Mouse (Mus musculus): ENCODE measurements at regions not wholly inside any gene's neighbourhood (a gene's known extent, or its start where the extent isn't known, plus 50 kb on each side); places are given as distances from the start of the nearest gene placed in this dataset.

DNA sequence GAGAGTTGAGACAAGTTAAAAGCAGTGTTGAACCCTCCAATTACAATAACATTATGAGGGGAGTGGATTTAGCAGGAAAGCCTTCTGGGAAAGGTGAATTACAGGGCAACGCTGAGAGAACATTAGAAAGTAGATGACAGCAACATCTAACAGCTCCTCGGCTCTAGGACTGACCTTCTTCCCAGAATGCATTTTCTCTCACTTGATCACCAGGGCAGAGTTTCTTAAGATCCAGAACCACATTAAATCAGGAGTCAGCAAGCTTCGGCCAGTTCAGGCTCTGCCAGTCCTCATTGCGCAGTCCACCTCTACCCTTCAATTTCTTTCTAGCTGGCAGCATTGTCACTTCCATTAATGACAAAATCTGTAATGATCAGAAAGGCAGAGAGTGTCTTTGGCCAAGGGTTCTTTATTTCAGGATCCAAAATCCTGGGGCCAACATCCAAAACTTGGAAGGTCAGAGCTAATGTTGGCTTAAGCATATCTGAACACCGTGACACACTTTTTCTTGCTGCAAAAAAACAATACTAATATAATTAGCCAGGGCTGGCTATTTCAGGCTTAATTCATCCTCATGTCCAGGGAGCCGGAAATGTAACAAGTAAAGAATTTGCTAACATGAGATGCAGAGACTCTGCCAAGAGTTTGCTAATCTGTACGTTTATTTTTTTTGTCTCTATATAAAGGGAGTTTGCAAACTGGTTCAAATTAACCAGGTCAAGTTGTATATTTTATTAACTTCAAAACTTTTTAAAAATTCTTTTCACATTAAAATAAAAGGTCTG is 483.8 kb downstream of the Meis1 start:
- no peaks in the 10 kb centered on the region for H3K9me3 ChIP-seq (ENCODE audit: control insufficient read depth, insufficient read depth, low read depth, low read length)
- TF ChIP-seq CHD2 (IDR thresholded peaks at IDR 0.05; ENCODE audit: low read depth, low read length) (no peak), MAFK (IDR thresholded peaks at IDR 0.05; ENCODE audit: insufficient read depth, low read depth, low read length) (no peak), ZNF384 (IDR thresholded peaks at IDR 0.05; ENCODE audit: low read depth, low read length) (no peak), ZC3H11A (IDR thresholded peaks at IDR 0.05; ENCODE audit: borderline replicate concordance, low read depth, low read length) (no peak)
- no peak for DNase-seq (ENCODE audit: low read depth, low spot score)
- no peaks in the 10 kb centered on the region for H3K36me3 ChIP-seq (ENCODE audit: control insufficient read depth, insufficient read depth, low read length, poor library complexity, severe bottlenecking)
- H3K9ac ChIP-seq (ENCODE audit: insufficient read depth, low read depth, low read length, poor library complexity, severe bottlenecking) = no peak overlapping the region
- H3K4me1 ChIP-seq (ENCODE audit: control insufficient read depth in 2 of 2, insufficient read depth in 2 of 2, low read length in 2 of 2, poor library complexity in 1 of 2) = no peaks in the 10 kb centered on the region
- in situ Hi-C loops (cut with MboI; ENCODE audit: low sequenced_read_pairs in 2 of 2, unreplicated experiment in 2 of 2) = no loop called here
- H3K4me3 ChIP-seq (ENCODE audit: insufficient read depth in 1 of 2, low read depth in 1 of 2, low read length in 2 of 2, poor library complexity in 1 of 2, severe bottlenecking in 1 of 2) = no peak overlapping the region
- H3K27ac ChIP-seq (ENCODE audit: insufficient read depth, low read depth, low read length, poor library complexity, severe bottlenecking) = no peak overlapping the region

DNA sequence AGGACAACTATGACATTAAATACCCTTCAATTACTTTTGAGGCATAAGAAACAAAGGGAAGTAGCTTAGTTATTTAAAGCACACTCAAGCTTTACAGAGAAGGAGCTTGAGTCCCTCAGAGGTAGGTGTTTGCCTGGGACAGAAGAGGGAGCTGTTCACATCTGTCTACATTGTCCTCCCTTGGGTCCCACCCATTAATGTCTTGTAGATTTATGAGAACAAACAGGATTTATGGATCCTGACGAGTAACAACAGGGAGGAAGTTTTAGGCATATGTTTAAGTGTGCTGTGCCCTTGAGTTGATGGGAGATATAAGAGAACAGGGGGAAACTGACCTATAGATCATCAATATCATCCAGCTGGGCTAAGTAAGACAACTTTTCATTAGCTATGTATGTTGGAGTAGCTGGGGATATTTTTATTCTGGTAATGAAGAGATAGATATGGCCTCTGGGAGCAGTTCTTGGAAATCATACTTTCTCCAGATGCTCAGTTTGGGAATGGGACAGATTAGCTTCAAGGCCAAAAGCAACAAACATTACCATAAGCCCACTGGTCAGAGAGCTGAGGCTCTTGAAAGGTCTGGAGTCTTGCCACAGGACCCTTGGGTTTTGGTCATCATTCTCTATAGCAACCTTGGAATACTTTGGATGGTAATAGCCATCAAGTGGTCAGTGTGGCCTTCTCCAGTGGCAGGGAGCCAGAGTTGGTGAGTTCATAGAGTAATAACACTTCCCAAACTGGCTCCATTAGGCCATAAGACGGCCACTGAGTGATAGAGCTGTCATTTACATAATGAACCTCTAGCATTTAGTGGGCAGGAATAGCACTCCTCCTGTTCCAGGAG is 487.3 kb downstream of the Meis1 start:
- Histone ChIP-seq H3K27ac (ENCODE audit: insufficient read depth, low read depth, low read length, poor library complexity, severe bottlenecking) (no peak overlapping the region), H3K36me3 (ENCODE audit: control insufficient read depth, insufficient read depth, low read length, poor library complexity, severe bottlenecking) (no peaks in the 10 kb centered on the region), H3K9ac (ENCODE audit: insufficient read depth, low read depth, low read length, poor library complexity, severe bottlenecking) (no peak overlapping the region), H3K4me1 (ENCODE audit: control insufficient read depth in 2 of 2, insufficient read depth in 2 of 2, low read length in 2 of 2, poor library complexity in 1 of 2) (no peaks in the 10 kb centered on the region), H3K4me3 (ENCODE audit: insufficient read depth in 1 of 2, low read depth in 1 of 2, low read length in 2 of 2, poor library complexity in 1 of 2, severe bottlenecking in 1 of 2) (no peak overlapping the region), H3K9me3 (ENCODE audit: control insufficient read depth, insufficient read depth, low read depth, low read length) (no peaks in the 10 kb centered on the region)
- TF ChIP-seq MAFK (IDR thresholded peaks at IDR 0.05; ENCODE audit: insufficient read depth, low read depth, low read length) (no peak), ZC3H11A (IDR thresholded peaks at IDR 0.05; ENCODE audit: borderline replicate concordance, low read depth, low read length) (no peak), HCFC1 (IDR thresholded peaks at IDR 0.05; ENCODE audit: borderline replicate concordance, insufficient read depth, low read length) (no peak), ZNF384 (IDR thresholded peaks at IDR 0.05; ENCODE audit: low read depth, low read length) (no peak), CHD2 (IDR thresholded peaks at IDR 0.05; ENCODE audit: low read depth, low read length) (no peak)
- in situ Hi-C loops (cut with MboI; ENCODE audit: low sequenced_read_pairs in 2 of 2, unreplicated experiment in 2 of 2) = no loop called here
- no peak for DNase-seq (ENCODE audit: low read depth, low spot score)

- Histone ChIP-seq H3K27ac (ENCODE audit: insufficient read depth, low read depth, low read length, poor library complexity, severe bottlenecking) (no peak overlapping the region), H3K36me3 (ENCODE audit: control insufficient read depth, insufficient read depth, low read length, poor library complexity, severe bottlenecking) (no peaks in the 10 kb centered on the region), H3K4me1 (ENCODE audit: control insufficient read depth in 2 of 2, insufficient read depth in 2 of 2, low read length in 2 of 2, poor library complexity in 1 of 2) (no peaks in the 10 kb centered on the region), H3K4me3 (ENCODE audit: insufficient read depth in 1 of 2, low read depth in 1 of 2, low read length in 2 of 2, poor library complexity in 1 of 2, severe bottlenecking in 1 of 2) (no peak overlapping the region), H3K9me3 (ENCODE audit: control insufficient read depth, insufficient read depth, low read depth, low read length) (no peaks in the 10 kb centered on the region), H3K9ac (ENCODE audit: insufficient read depth, low read depth, low read length, poor library complexity, severe bottlenecking) (no peak overlapping the region)
- in situ Hi-C loops (cut with MboI; ENCODE audit: low sequenced_read_pairs in 2 of 2, unreplicated experiment in 2 of 2) = no loop called here
- TF ChIP-seq MAFK (IDR thresholded peaks at IDR 0.05; ENCODE audit: insufficient read depth, low read depth, low read length) = no peak
- no peak for TF ChIP-seq CHD2 (IDR thresholded peaks at IDR 0.05; ENCODE audit: low read depth, low read length)
- no peak for TF ChIP-seq HCFC1 (IDR thresholded peaks at IDR 0.05; ENCODE audit: borderline replicate concordance, insufficient read depth, low read length)
- TF ChIP-seq ZC3H11A (IDR thresholded peaks at IDR 0.05; ENCODE audit: borderline replicate concordance, low read depth, low read length) = no peak
- TF ChIP-seq ZNF384 (IDR thresholded peaks at IDR 0.05; ENCODE audit: low read depth, low read length) = no peak
- DNase-seq (ENCODE audit: low read depth, low spot score) = no peak
Measured at GRCm38 (mm10) chr11:18528568-18528967, 490.2 kb downstream of the Meis1 start.

GRCm38 (mm10) chr11:18495108-18495757 is 523.6 kb downstream of the Meis1 start:
- Histone ChIP-seq H3K9ac (ENCODE audit: insufficient read depth, low read depth, low read length, poor library complexity, severe bottlenecking) (no peak overlapping the region), H3K4me3 (ENCODE audit: insufficient read depth in 1 of 2, low read depth in 1 of 2, low read length in 2 of 2, poor library complexity in 1 of 2, severe bottlenecking in 1 of 2) (no peak overlapping the region), H3K9me3 (ENCODE audit: control insufficient read depth, insufficient read depth, low read depth, low read length) (no peaks in the 10 kb centered on the region), H3K36me3 (ENCODE audit: control insufficient read depth, insufficient read depth, low read length, poor library complexity, severe bottlenecking) (no peaks in the 10 kb centered on the region), H3K4me1 (ENCODE audit: control insufficient read depth in 2 of 2, insufficient read depth in 2 of 2, low read length in 2 of 2, poor library complexity in 1 of 2) (no peaks in the 10 kb centered on the region), H3K27ac (ENCODE audit: insufficient read depth, low read depth, low read length, poor library complexity, severe bottlenecking) (no peak overlapping the region)
- DNase-seq (ENCODE audit: low read depth, low spot score) = no peak
- TF ChIP-seq HCFC1 (IDR thresholded peaks at IDR 0.05; ENCODE audit: borderline replicate concordance, insufficient read depth, low read length) (no peak), ZNF384 (IDR thresholded peaks at IDR 0.05; ENCODE audit: low read depth, low read length) (no peak)
- in situ Hi-C loops (cut with MboI; ENCODE audit: low sequenced_read_pairs in 2 of 2, unreplicated experiment in 2 of 2) = no loop called here

Measured in ES-E14 (cell line).